Mouse (Mus musculus) embryonic facial prominence, embryonic 13.5 days (tissue): ENCODE measurements around the gene Atp6v0c. TPM values are rescaled to one million over a fixed set of nuclear protein-coding genes. Genes with fewer than 3 reads are reported as not detected.

ENCODE experiments used
- ATAC-seq: fragments of 200-750 bp; cut with Nextera tagmentation; 2 replicates; pipeline ENCODE4 v1.8.0; 2017; ENCODE audit warnings: low read depth; ENCODE audit not compliant: insufficient number of reproducible peaks, insufficient read depth, low FRiP score, low TSS enrichment
- H3K27ac ChIP-seq: fragments of 300-500 bp; sonication (generic); 2 replicates; pipeline ENCODE4 v1.5.1; 2015; ENCODE audit warnings: moderate library complexity, mild to moderate bottlenecking, inconsistent platforms
- H3K27me3 ChIP-seq: fragments of 300-500 bp; sonication (generic); 2 replicates; pipeline ENCODE4 v1.6.1; 2015; ENCODE audit warnings: mild to moderate bottlenecking, inconsistent platforms
- H3K36me3 ChIP-seq: fragments of 300-500 bp; sonication (generic); 2 replicates; pipeline ENCODE4 v1.6.1; 2015; ENCODE audit warnings: mild to moderate bottlenecking, inconsistent platforms
- H3K4me1 ChIP-seq: fragments of 300-500 bp; sonication (generic); 2 replicates; pipeline ENCODE4 v1.6.1; 2015; ENCODE audit warnings: inconsistent platforms
- H3K4me2 ChIP-seq: fragments of 300-500 bp; sonication (generic); 2 replicates; pipeline ENCODE4 v1.6.1; 2015; ENCODE audit warnings: moderate library complexity, mild to moderate bottlenecking, inconsistent platforms
- H3K4me3 ChIP-seq: fragments of 300-500 bp; sonication (generic); 2 replicates; pipeline ENCODE4 v1.5.1; 2015; ENCODE audit warnings: mild to moderate bottlenecking, inconsistent platforms
- H3K9ac ChIP-seq: fragments of 300-500 bp; sonication (generic); 2 replicates; pipeline ENCODE4 v1.6.1; 2015; ENCODE audit warnings: mild to moderate bottlenecking, inconsistent platforms
- H3K9me3 ChIP-seq: fragments of 300-500 bp; sonication (generic); 2 replicates; pipeline ENCODE4 v1.6.1; 2016; ENCODE audit warnings: inconsistent platforms
- WGBS: fragments of 180-500 bp; shearing (Covaris S2); methylation state at CpG from one replicate; pipeline ENCODE4 v1.1.7; 2015; ENCODE audit warnings: mixed read lengths; 5-methylcytosine and 5-hydroxymethylcytosine counted together
- polyA plus RNA-seq: library from polyadenylated mRNA; unstranded; fragments of >200 nt; fragmentation: Nextera tagmentation; extraction: Ambion mirVana; gene quantifications from 2 replicates; pipeline ENCODE4 v1.2.1, GENCODE M21; 2015

Gene Atp6v0c
- polyA plus RNA-seq, 1 experiment from 2014 or later, result 448 TPM

GRCm38 (mm10) chr17:24206451-24207351, 37.2 kb upstream of the Atp6v0c start:
- WGBS, result 5% methylated on average over 61 of the region's 62 CpGs
- Histone ChIP-seq H3K27me3 (peaks cover 5% of the 10 kb centered on the region; the same call in 1 of the 2 replicates), H3K9me3 (no peaks in the 10 kb centered on the region), H3K4me2 (peak overlapping the region; percentile 96), H3K4me1 (peaks cover 84% of the 10 kb centered on the region), H3K27ac (peak overlapping the region; percentile 60), H3K36me3 (no peaks in the 10 kb centered on the region), H3K9ac (peak overlapping the region; percentile 89), H3K4me3 (peak overlapping the region; percentile 71)
- no peak for ATAC-seq

- Histone ChIP-seq H3K4me1 (peaks cover 76% of the 10 kb centered on the region), H3K4me3 (peak overlapping the region; percentile 71), H3K4me2 (peak overlapping the region; percentile 96), H3K36me3 (no peaks in the 10 kb centered on the region), H3K27ac (peak overlapping the region; percentile 60), H3K27me3 (peaks cover 5% of the 10 kb centered on the region; the same call in 1 of the 2 replicates), H3K9ac (peak overlapping the region; percentile 89), H3K9me3 (no peaks in the 10 kb centered on the region)
- ATAC-seq, result no peak
- WGBS, result 8% methylated on average over 15 of the region's 15 CpGs
Observed at GRCm38 (mm10) chr17:24205908-24206361, 36.4 kb upstream of the Atp6v0c start.

- under 1% methylated on average over 59 of the region's 65 CpGs for WGBS
- Histone ChIP-seq H3K36me3 (no peaks in the 10 kb centered on the region), H3K27me3 (peaks cover 5% of the 10 kb centered on the region; the same call in 1 of the 2 replicates), H3K9ac (peak within 1 kb of the TSS; percentile 89), H3K9me3 (no peaks in the 10 kb centered on the region), H3K4me1 (peaks cover 71% of the 10 kb centered on the region), H3K27ac (peak within 1 kb of the TSS; percentile 60), H3K4me3 (peak within 1 kb of the TSS; percentile 71), H3K4me2 (peak within 1 kb of the TSS; percentile 96)
- ATAC-seq, result peak; percentile 65
Observed at GRCm38 (mm10) chr17:24205284-24205888, 35.9 kb upstream of the Atp6v0c start, which contains the start of gene Tbc1d24. Gene Tbc1d24 (minus strand): TSS chr17:24205562.

GRCm38 (mm10) chr17:24204846-24205245, 35.3 kb upstream of the Atp6v0c start:
- Histone ChIP-seq H3K27ac (peak overlapping the region; percentile 28), H3K4me1 (peaks cover 68% of the 10 kb centered on the region), H3K4me3 (peak overlapping the region; percentile 71), H3K9me3 (no peaks in the 10 kb centered on the region), H3K36me3 (no peaks in the 10 kb centered on the region), H3K4me2 (peak overlapping the region; percentile 96), H3K27me3 (peaks cover 5% of the 10 kb centered on the region; the same call in 1 of the 2 replicates), H3K9ac (peak overlapping the region; percentile 89)
- ATAC-seq, result no peak
- WGBS, result 7% methylated on average over 7 of the region's 7 CpGs

GRCm38 (mm10) chr17:24203611-24204534, 34.4 kb upstream of the Atp6v0c start:
- Histone ChIP-seq H3K27ac (no peak overlapping the region), H3K9ac (peak overlapping the region; percentile 89), H3K36me3 (no peaks in the 10 kb centered on the region), H3K27me3 (peaks cover 5% of the 10 kb centered on the region; the same call in 1 of the 2 replicates), H3K9me3 (no peaks in the 10 kb centered on the region), H3K4me2 (peak overlapping the region; percentile 96), H3K4me3 (peak overlapping the region; percentile 71), H3K4me1 (peaks cover 59% of the 10 kb centered on the region)
- 73% methylated on average over 3 of the region's 3 CpGs for WGBS
- no peak for ATAC-seq

GRCm38 (mm10) chr17:24203068-24203467, 33.6 kb upstream of the Atp6v0c start:
- H3K4me2 ChIP-seq, result peak overlapping the region; percentile 96; the same call in 1 of the 2 replicates
- no peaks in the 10 kb centered on the region for H3K9me3 ChIP-seq
- ATAC-seq, result no peak
- 39% methylated on average over 4 of the region's 4 CpGs for WGBS
- peaks cover 51% of the 10 kb centered on the region for H3K4me1 ChIP-seq
- H3K27me3 ChIP-seq, result peaks cover 5% of the 10 kb centered on the region; the same call in 1 of the 2 replicates
- no peak overlapping the region for H3K27ac ChIP-seq
- no peaks in the 10 kb centered on the region for H3K36me3 ChIP-seq
- no peak overlapping the region for H3K4me3 ChIP-seq
- H3K9ac ChIP-seq, result no peak overlapping the region

- 83% methylated on average over 4 of the region's 4 CpGs for WGBS
Observed at GRCm38 (mm10) chr17:24201092-24201491, 31.6 kb upstream of the Atp6v0c start.

GRCm38 (mm10) chr17:24199741-24200140, 30.2 kb upstream of the Atp6v0c start:
- H3K4me3 ChIP-seq, result no peak overlapping the region
- no peaks in the 10 kb centered on the region for H3K36me3 ChIP-seq
- H3K9me3 ChIP-seq, result no peaks in the 10 kb centered on the region
- no peak overlapping the region for H3K27ac ChIP-seq
- no peak for ATAC-seq
- no peak overlapping the region for H3K4me2 ChIP-seq
- 73% methylated on average over 4 of the region's 4 CpGs for WGBS
- peaks cover 23% of the 10 kb centered on the region for H3K4me1 ChIP-seq
- H3K27me3 ChIP-seq, result no peaks in the 10 kb centered on the region
- H3K9ac ChIP-seq, result 0 out of 2 replicates have a peak overlapping the region, but pooled peaks have one; percentile 11

More at GRCm38 (mm10) chr17:24201092-24201491, 31.6 kb upstream of the Atp6v0c start:
- no peak for ATAC-seq
- no peak overlapping the region for H3K4me3 ChIP-seq
- H3K36me3 ChIP-seq, result no peaks in the 10 kb centered on the region
- peaks cover 32% of the 10 kb centered on the region for H3K4me1 ChIP-seq
- H3K27me3 ChIP-seq, result peaks cover 3% of the 10 kb centered on the region; the same call in 1 of the 2 replicates
- no peak overlapping the region for H3K4me2 ChIP-seq
- H3K9me3 ChIP-seq, result no peaks in the 10 kb centered on the region
- H3K27ac ChIP-seq, result no peak overlapping the region
- no peak overlapping the region for H3K9ac ChIP-seq

- 77% methylated on average over 4 of the region's 4 CpGs for WGBS
- no peaks in the 10 kb centered on the region for H3K27me3 ChIP-seq
- no peak for ATAC-seq
Observed at GRCm38 (mm10) chr17:24199252-24199651, 29.8 kb upstream of the Atp6v0c start.

GRCm38 (mm10) chr17:24197032-24197824, 27.7 kb upstream of the Atp6v0c start:
- Histone ChIP-seq H3K27me3 (no peaks in the 10 kb centered on the region), H3K4me1 (0 out of 2 replicates have a peak, but pooled peaks cover 3% of the 10 kb centered on the region), H3K4me3 (no peak overlapping the region), H3K4me2 (no peak overlapping the region), H3K9me3 (no peaks in the 10 kb centered on the region), H3K36me3 (no peaks in the 10 kb centered on the region), H3K9ac (no peak overlapping the region), H3K27ac (no peak overlapping the region)
- 69% methylated on average over 15 of the region's 15 CpGs for WGBS
- ATAC-seq, result no peak

More at GRCm38 (mm10) chr17:24199252-24199651, 29.8 kb upstream of the Atp6v0c start:
- Histone ChIP-seq H3K4me3 (no peak overlapping the region), H3K36me3 (no peaks in the 10 kb centered on the region), H3K4me1 (peaks cover 18% of the 10 kb centered on the region), H3K9me3 (no peaks in the 10 kb centered on the region), H3K27ac (no peak overlapping the region), H3K9ac (no peak overlapping the region), H3K4me2 (no peak overlapping the region)
